Mouse (Mus musculus): ENCODE results near the gene Gigyf1.

GRCm38 (mm10) chr5:137474351-137474750 is 44.0 kb upstream of the Gigyf1 start:
- no peak for TF ChIP-seq CTCF (IDR thresholded peaks at IDR 0.05; ENCODE audit: insufficient read depth, low read depth, low read length)
- no peak for TF ChIP-seq POLR2A (IDR thresholded peaks at IDR 0.05; ENCODE audit: insufficient read depth, low read depth, low read length)
